Mouse (Mus musculus) common myeloid progenitor, adult 5-6 weeks (primary cell): Measurements from ENCODE around the gene Cirbp. TPM values are rescaled to one million over a fixed set of nuclear protein-coding genes. Genes with fewer than 3 reads are reported as not detected.

Experiments
- ATAC-seq: replicated peaks from 2 replicates; pipeline ENCODE4 v1.8.0; 2016; ENCODE audit warnings: low read depth, mild to moderate bottlenecking, moderate TSS enrichment, inconsistent platforms; ENCODE audit not compliant: poor library complexity, severe bottlenecking
- total RNA-seq: library from RNA; stranded (forward); fragments of 200-1000, 187-1606 nt; gene quantifications from 2 replicates; pipeline ENCODE4 v1.2.3, GENCODE M21; 2017

Gene Cirbp
- total RNA-seq, 1 experiment from 2014 or later, result 65.6 TPM

DNA sequence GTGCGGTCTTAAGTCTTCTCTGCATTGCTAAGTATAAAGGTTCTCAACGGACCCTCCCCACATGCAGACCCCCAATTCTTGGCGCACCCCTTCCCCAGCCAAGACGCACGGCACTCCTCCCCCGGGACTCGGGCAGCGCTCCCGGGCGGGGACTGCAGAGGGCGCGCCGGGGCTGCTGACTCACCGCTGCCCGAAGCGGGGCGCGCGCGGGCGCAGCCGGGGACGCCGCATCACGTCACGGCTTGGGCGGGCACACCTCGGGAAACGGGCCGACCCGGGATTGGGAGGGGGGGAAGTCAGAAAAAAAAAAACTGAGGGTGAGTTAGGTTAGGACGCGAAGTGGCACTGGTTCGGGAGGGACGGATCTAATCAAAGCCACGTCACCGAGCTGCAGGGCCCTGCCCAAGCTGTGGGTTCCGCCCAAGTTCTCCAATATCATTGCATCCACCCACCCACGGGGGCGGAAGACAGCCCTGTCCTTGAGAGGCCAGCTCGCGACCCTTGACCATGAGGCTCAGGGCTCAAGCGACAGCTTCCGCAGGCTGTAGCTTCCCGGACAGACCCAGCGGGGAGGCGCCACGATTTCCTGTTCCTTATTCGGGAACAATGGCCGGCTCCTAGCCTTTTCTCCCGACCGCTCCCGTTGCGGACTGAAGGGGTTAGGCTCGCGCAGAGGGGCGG, 17.0 kb upstream of the Cirbp start:
- ATAC-seq, result peak; percentile 20

DNA sequence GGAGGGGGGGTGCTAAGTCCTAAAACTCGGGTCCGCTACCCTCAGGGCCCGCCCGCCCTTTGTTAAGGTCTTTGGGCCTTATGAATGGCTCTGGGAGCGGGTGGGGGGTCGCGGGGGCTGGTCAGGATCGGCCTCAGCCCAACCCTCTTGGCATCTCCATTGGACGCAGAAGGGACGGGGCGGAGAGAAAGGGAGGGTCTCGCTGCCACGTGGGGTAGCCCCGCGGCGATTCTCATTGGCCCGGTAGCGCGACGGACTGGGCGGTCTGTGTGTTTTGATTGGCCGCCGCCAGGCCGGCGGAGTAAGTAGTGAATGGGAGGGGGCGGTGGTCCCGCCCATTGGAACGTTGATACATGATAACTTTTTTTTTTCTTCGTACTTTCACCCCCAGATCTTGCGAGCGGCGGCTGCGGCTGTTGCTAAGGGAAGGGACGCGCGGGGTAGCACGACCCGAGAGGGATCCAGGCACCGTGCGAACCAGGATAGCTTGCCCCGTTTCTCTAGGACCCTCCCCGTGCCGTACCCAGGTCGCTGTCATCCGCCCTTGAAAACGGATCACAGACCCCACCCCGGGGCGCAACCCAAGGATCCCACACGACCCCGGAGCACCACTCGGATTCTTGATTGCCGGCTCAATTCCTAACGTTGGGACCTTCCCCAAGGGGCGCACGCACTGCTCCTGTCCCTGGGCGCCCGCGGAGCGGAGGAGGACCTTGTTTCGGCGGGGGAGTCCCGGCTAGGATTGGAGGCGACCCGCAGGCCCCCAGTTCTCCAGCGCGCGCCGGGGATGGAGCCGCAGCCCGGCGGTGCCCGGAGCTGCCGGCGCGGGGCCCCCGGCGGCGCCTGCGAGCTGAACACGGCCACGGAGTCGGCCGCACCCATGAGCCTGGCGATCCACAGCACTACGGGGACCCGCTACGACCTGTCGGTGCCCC, 16.2 kb upstream of the Cirbp start:
- peak; percentile 66 for ATAC-seq

DNA sequence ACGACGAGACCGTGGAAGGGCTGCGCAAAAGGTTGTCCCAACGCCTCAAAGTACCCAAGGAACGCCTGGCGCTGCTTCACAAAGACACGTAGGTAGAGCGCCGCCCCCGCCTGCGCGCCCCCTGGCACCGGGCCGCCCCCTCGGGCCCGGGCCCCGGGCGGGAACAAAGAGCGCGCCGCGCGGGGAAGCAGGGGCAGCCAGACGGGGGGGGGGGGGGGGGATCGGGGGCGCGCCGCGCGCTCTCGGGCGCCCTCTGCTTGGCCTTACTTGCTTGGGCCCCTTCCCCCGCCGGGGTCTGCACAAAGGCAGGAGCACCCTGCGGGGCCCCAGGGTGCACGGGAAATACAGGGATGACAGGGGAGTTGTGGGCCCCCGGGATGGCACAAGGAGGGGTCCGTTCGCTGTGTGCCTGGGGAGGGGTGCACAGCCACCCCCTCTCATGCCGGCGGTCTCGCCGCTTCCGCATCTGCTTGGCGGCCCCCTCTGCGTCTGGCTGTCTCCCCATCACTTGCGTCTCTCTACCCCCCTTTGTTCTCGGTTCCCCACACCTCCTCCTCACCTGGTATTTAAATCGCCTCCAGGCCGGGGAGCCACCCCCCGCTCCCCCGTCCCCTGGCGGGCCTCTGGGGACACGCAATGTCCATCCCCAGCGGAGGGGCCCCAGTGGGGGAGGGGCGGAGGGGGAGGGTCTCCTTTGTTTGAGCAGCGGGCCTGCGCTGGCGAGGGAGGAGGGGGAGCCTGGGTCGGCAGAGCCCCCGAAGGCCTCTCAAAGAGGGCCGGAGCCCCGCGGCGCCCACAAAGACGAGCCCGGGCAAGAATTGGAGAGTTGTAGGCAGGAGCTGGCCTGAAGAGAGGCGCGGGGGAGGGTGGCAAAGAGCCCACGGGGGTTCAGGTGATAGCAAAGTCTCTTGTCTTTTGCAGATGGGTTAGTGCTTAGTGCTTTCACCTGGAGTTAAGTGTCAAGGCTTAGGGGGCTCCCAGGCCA, 15.3 kb upstream of the Cirbp start:
- no peak for ATAC-seq

- no peak for ATAC-seq
These were observed 14.4 kb upstream of the Cirbp start for GRCm38 (mm10) chr10:80151211-80152034.

DNA sequence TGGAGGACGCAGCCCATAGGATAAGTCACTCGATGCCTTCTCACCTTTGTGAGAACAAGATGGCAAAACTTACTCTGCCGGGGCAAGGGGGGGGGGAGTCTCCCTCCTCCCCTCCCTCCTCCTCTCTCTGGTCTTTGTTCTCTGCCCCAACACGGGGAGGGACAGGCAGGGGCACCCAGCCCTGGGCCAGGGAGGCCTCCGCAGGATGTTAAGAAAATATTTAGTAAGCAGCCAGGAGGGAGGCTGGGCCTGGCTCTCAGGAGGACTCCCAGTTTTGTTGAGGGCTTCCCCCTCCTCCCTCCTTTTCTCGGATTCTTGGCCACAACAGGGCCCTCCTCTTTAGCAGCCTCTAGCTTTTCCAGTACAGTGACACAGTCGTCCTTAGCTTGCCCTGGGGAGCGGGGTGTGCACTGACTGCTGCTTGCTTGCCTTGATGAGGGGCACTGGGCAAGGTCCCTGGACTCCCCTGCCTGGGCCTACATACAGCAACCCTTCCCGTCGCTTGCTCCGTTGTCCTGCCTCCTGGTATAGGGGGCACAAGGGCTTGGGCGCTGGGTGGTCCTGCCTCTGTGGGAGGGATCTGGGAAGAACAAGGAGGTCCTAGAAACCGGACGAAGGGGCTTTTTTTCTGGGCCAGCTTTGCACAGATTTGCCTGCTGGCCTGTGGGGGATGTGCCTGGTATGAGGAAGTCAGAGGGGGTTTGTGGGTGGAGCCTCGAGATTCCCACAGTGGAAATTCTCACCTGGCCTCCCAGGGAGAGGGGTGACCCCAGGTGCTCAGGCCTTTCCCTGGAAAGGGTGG, 13.5 kb upstream of the Cirbp start:
- no peak for ATAC-seq

DNA sequence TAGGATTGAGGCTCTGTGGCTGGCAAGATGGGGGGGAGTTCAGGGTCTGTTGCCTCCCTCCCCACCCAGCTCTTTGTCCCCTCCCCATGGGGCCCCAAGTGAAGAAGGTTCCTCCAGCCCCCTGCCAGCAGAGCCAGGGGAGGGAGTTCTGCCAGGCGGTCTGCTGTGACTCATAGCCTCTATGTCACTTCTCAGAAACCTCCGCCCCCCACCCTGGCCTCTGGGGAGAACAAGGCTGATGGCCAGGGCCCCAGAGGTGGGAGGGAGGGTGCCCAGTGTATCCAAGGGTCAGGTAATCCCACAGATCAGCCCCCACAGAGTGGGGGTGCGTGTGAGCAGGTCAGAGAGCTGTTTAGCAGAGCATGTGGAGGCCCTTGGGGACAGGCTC, 12.9 kb upstream of the Cirbp start:
- ATAC-seq, result no peak

GRCm38 (mm10) chr10:80153713-80154112, 12.1 kb upstream of the Cirbp start:
- ATAC-seq, result no peak

- no peak for ATAC-seq
These were observed 11.4 kb upstream of the Cirbp start for GRCm38 (mm10) chr10:80154384-80154783.

DNA sequence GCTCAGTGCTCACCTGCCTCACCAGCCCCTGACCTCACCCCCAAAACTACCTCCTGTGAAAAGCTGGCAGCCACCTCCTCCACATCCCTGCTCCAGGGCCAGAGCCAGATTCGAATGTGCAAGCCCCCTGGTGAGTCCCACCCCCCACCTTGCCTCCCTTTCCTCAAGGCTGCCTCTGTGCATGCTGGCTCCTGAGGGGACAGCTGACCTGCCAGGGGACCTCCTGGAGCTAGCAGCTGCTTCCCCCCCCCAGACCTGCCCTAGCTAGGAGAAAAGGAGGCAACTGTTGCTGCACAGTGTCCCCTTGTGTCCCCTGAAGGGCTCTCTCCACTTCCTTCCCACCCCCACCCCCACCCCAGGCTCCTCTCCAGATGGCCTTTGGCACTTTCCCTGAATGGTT, 10.5 kb upstream of the Cirbp start:
- ATAC-seq, result no peak

DNA sequence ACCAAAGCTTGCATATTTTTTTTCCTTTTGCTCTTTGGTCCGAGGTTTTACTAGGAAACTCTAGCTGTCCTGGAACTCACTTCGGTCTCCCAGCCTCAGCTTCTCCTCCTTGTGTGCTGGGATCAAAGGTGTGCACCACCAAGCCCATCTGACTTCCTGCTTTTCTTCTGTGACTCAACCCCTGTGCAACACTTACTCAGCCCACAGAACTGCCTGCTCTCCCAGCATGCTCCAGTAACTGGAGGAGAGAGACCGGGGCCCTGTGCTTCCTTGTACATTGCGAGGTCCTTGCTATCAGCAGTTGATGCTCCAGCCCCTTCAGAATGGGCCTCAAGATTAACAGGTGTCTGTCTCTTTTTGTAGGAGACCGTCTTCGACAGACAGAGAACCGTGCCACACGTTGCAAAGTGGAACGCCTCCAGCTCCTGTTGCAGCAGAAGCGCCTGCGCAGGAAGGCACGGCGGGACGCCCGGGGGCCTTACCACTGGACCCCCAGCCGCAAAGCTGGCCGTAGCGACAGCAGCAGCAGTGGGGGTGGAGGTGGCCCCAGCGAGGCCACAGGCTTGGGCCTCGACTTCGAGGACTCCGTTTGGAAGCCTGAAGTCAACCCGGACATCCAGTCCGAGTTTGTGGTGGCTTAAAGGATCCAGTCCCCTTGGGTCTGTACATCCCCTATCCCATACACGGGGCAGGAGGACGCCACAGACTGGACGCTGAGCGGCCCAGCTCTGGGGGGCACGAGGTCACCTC, 9.6 kb upstream of the Cirbp start:
- ATAC-seq, result no peak

- no peak for ATAC-seq
These were observed 9.1 kb upstream of the Cirbp start for GRCm38 (mm10) chr10:80156752-80157053.

- ATAC-seq, result no peak
These were observed 8.4 kb upstream of the Cirbp start for GRCm38 (mm10) chr10:80157141-80157929.

DNA sequence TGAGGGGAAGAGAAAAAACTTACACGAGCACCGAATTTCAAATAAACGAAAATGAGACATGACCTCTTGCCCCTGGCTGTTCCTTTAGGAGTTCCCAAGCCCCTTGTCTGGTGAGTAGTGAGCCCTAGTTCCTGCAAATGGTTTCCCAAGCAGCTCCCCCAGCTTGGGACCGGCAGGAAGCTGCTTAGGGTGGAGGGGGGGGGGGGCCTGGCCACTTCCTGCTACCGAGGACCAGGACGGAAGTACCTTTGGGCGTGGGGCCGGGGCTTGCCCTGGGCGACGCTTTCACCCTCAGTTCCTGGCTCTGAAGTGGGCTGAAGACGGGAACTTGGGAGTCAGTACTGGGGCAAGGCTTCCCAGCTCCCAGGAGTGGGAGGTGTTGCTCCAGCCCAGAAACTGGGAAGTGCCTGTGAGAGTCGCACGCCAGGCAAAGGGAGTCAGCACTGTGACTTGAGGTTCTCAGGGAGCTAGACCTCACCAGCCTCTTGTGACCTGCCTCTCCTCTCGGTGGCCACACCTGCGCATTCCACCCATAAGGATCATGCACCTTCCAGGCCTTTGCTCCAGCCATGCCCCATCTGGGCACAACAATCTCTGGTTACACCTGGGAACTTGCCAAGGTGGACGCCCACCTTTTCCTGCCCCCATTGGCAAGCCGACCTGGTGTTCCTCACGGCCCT, 7.3 kb upstream of the Cirbp start:
- ATAC-seq, result peak; percentile 19

- no peak for ATAC-seq
These were observed 6.7 kb upstream of the Cirbp start for GRCm38 (mm10) chr10:80159021-80159560.

DNA sequence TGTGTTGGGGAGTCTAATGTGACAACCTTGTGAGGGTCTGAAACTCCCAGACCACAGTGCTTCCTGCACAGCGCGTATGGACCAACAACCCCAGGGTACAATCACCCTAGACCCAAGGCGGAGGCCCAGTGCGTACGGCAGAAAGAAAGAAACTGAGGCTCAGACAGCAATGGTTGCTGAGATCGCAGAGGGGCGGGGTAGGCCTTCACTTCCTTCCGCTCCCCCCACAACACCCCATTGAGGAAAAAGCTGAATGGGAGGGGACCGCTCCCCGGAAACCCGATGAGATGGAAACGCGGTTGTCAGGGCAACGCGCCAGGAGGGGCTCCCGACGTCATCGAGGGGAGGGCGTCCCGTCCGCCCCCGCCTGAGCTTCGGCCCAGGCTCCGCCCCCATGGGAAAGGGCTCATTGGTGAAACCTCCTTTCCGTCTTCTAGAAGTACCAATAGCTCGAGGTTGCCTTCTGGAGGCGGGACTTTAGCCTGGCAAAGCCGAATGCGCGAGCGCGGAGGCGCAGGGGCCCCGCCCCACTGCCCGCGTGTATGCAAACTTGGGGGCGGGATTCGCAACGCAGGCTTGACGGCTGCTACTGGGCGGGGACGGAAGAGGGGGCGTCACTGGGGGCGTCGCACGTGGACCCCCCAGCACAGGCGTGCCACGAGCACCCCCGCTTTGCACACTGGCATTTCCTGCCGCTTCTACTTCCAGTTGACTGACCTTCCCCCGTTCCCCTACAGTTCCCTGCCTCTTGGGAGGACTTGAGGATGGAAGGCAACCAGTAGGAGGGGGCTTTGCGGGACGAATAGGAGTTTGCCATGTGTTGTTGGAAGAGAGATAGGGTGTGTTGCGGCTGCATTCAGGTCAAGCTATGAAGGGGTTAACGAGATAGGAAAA, 6.0 kb upstream of the Cirbp start:
- peak; percentile 78 for ATAC-seq
